Mouse (Mus musculus) ES-Bruce4 (cell line): ENCODE measurements around the gene Casc3.

Experiments used
- EP300 ChIP-seq: IDR thresholded peaks from 2 replicates; pipeline ENCODE4 v1.6.1; 2011; ENCODE audit warnings: low read depth, low read length; ENCODE audit not compliant: insufficient read depth
- POLR2A ChIP-seq: IDR thresholded peaks from one replicate; pipeline ENCODE4 v1.8.1; 2011; ENCODE audit warnings: low read length; ENCODE audit not compliant: insufficient read depth

DNA sequence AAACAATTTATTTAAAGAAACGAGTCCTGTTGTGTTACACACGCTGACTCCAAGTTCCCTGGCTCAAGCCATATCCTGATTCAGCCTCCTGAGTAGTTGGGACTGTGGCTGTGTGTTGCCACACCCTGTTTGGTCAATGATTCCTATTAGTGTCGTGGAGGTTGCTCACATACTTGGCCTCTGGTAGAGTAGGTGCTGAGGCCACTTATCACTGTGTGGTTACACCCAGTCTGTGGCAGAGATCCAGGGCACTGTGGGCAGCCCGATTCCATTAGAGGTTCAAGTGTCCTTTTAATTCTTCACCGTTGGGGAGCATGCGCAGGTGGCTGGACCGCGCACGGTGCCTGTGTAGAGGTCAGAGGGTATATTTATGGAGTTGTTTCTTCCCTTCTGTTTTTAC lies 69.2 kb downstream of the Casc3 start:
- TF ChIP-seq POLR2A = no peak
- TF ChIP-seq EP300 = no peak
